Mouse (Mus musculus) forebrain, postnatal 0 days (tissue): Measurements from ENCODE around the gene Rnf11. TPM values are rescaled to one million over a fixed set of nuclear protein-coding genes. Genes with fewer than 3 reads are reported as not detected.

Experiments
- ATAC-seq: fragments of 200-750 bp; cut with Nextera tagmentation; 2 replicates; pipeline ENCODE4 v1.8.0; 2017; ENCODE audit warnings: mild to moderate bottlenecking, moderate library complexity
- DNase-seq: peaks from one replicate; pipeline ENCODE4 v3.0.0-alpha.2; 2015
- H3K27ac ChIP-seq: fragments of 300-500 bp; sonication (generic); 2 replicates; pipeline ENCODE4 v1.5.1; 2014; ENCODE audit warnings: low read depth, mild to moderate bottlenecking, antibody characterized with exemption, low read length, moderate library complexity, mixed read lengths
- H3K27me3 ChIP-seq: fragments of 300-500 bp; sonication (generic); 2 replicates; pipeline ENCODE4 v1.6.1; 2014; ENCODE audit warnings: mild to moderate bottlenecking, low read length, mixed read lengths; ENCODE audit not compliant: insufficient read depth
- H3K36me3 ChIP-seq: fragments of 300-500 bp; sonication (generic); 2 replicates; pipeline ENCODE4 v1.6.1; 2014; ENCODE audit warnings: mild to moderate bottlenecking, moderate library complexity; ENCODE audit not compliant: insufficient read depth
- H3K4me1 ChIP-seq: fragments of 300-500 bp; sonication (generic); 2 replicates; pipeline ENCODE4 v1.6.1; 2014; ENCODE audit warnings: antibody characterized with exemption; ENCODE audit not compliant: insufficient read depth
- H3K4me2 ChIP-seq: fragments of 300-500 bp; sonication (generic); 2 replicates; pipeline ENCODE4 v1.6.1; 2014; ENCODE audit warnings: low read depth, mild to moderate bottlenecking, moderate library complexity
- H3K4me3 ChIP-seq: fragments of 300-500 bp; sonication (generic); 2 replicates; pipeline ENCODE4 v1.5.1; 2014; ENCODE audit warnings: low read depth, low read length, mixed read lengths
- H3K9ac ChIP-seq: fragments of 300-500 bp; sonication (generic); 2 replicates; pipeline ENCODE4 v1.6.1; 2014; ENCODE audit warnings: mild to moderate bottlenecking
- H3K9me3 ChIP-seq: fragments of 300-500 bp; sonication (generic); 2 replicates; pipeline ENCODE4 v1.6.1; 2016; ENCODE audit warnings: low read length
- CTCF ChIP-seq: sonication (generic); IDR thresholded peaks from 2 replicates; pipeline ENCODE4 v1.5.1; 2016; ENCODE audit warnings: antibody characterized with exemption, control low read depth, low read depth
- WGBS: fragments of 180-500 bp; shearing (Covaris S2); extraction: QIAGEN DNeasy Blood & Tissue Kit; methylation state at CpG from one replicate; pipeline ENCODE4 v1.1.7; 2014; 5-methylcytosine and 5-hydroxymethylcytosine counted together
- polyA plus RNA-seq: library from polyadenylated mRNA; unstranded; fragments of >200 nt; fragmentation: Nextera tagmentation; extraction: Ambion mirVana; gene quantifications from 2 replicates; pipeline ENCODE4 v1.2.1, GENCODE M21; 2015
- total RNA-seq: library from RNA; depleted of rRNA; stranded (reverse); fragments of >200 nt; gene quantifications from 2 replicates; pipeline ENCODE4 v1.2.3, GENCODE M21; 2014

Rnf11 gene
- total and polyA plus RNA-seq, 2 experiments from 2014 or later: 84.0 to 161 TPM

DNA sequence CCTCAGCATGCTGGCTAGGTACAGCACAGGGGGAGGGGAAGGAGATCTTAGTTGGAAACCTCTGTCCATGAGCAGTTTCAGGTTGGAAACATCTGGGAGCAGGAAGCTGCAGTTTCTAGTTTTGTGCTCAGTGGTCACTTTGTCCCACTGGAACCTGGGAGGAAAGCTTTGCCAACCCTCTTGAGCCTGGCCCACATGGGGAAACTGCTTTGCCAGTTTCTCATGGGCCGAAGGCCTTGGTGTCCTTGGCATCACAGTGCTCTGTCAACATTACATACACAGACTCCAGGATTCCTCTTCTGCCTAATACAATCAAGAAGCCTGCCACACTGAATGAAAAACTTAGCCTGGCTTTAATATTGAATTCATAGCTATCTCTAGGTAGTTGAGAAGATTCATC is 1.8 kb downstream of the Rnf11 start:
- DNase-seq (no peak), ATAC-seq (no peak)
- Histone ChIP-seq H3K4me2 (no peak overlapping the region), H3K9ac (no peak overlapping the region), H3K9me3 (no peaks in the 10 kb centered on the region), H3K4me1 (no peaks in the 10 kb centered on the region), H3K36me3 (no peaks in the 10 kb centered on the region), H3K27ac (no peak overlapping the region), H3K27me3 (no peaks in the 10 kb centered on the region), H3K4me3 (no peak overlapping the region)
- 95% methylated on average over 1 of the region's 1 CpGs for WGBS
- no peak for TF ChIP-seq CTCF

DNA sequence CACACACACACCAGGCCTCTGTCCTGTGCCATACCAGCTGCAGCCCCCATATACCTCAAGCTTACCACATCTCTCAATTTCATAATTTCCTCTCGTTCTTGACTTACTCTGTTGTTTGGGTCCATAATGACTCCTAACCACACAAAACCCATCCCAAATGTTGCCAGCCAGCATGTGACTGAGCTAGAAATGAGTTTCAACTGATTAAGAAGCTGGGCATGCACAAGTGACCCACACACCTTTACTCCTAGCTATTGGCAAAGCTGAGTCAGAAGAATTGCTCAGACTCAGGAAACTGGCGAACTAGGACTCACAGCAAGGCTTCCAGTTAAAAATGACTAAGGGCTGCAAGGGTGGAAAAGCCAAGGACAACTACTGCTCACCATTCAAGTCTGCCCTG is 3.1 kb downstream of the Rnf11 start:
- TF ChIP-seq CTCF: no peak
- Histone ChIP-seq H3K9ac (no peak overlapping the region), H3K4me2 (no peak overlapping the region), H3K27ac (no peak overlapping the region), H3K27me3 (no peaks in the 10 kb centered on the region), H3K4me3 (no peak overlapping the region), H3K9me3 (no peaks in the 10 kb centered on the region), H3K4me1 (no peaks in the 10 kb centered on the region), H3K36me3 (no peaks in the 10 kb centered on the region)
- ATAC-seq (no peak), DNase-seq (no peak)
- 86% methylated on average over 2 of the region's 2 CpGs for WGBS

DNA sequence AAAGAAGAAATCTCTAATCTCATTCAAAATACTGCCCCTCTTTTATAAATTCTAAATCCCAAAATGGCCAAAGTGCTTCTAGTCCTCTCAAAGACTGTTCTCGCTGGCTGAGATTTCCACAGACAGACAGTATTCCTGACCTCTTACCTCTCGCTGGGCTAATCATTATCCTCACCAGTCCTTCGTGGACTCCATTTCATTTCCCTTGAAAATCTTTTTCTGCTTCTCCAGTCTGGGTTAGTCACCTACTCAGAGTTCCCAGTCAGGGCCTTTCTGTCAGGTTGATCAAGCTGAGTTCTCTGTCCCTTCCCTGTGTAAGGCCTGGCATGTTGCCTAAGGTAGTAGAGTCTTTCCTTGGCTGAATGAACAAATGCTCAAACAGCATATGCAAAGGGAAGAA is 7.1 kb downstream of the Rnf11 start:
- Histone ChIP-seq H3K4me3 (no peak overlapping the region), H3K9me3 (no peaks in the 10 kb centered on the region), H3K4me2 (no peak overlapping the region), H3K27ac (no peak overlapping the region), H3K27me3 (no peaks in the 10 kb centered on the region), H3K36me3 (no peaks in the 10 kb centered on the region), H3K9ac (no peak overlapping the region), H3K4me1 (0 out of 2 replicates have a peak, but pooled peaks cover 6% of the 10 kb centered on the region)
- ATAC-seq (no peak), DNase-seq (no peak)
- WGBS: 88% methylated on average over 3 of the region's 3 CpGs
- no peak for TF ChIP-seq CTCF

DNA sequence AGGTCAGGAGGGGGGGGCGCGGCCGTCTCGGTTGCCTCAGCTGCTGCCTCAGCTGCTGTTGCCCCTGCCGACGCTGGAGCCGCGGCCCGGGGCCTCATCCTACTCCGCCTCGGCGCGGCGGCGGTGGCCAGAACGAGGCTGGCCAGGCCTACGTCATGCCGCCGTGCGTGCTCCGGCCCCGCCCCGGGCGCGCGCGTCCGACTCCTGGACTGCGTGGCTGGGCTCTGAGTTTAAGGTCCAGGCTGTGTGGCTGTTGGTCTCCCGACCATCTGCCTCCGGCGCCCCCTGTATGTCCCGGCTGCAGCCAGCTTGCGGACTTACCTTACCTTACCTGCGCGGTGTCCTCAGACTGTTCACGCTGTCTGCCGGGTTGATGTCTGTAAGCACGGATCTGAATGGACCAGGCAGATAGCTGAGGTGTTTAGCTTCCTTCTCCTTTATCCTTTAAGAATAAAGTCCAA is 7.9 kb downstream of the Rnf11 start:
- Histone ChIP-seq H3K4me3 (peak overlapping the region; percentile 74), H3K27ac (peak overlapping the region; percentile 85), H3K9me3 (no peaks in the 10 kb centered on the region), H3K27me3 (no peaks in the 10 kb centered on the region), H3K4me1 (peaks cover 8% of the 10 kb centered on the region; the same call in 1 of the 2 replicates), H3K4me2 (peak overlapping the region; percentile 58), H3K9ac (peak overlapping the region; percentile 87), H3K36me3 (no peaks in the 10 kb centered on the region)
- ATAC-seq (peak; percentile 98), DNase-seq (peak; percentile 91)
- WGBS: under 1% methylated on average over 38 of the region's 39 CpGs
- peak; percentile 48 for TF ChIP-seq CTCF

DNA sequence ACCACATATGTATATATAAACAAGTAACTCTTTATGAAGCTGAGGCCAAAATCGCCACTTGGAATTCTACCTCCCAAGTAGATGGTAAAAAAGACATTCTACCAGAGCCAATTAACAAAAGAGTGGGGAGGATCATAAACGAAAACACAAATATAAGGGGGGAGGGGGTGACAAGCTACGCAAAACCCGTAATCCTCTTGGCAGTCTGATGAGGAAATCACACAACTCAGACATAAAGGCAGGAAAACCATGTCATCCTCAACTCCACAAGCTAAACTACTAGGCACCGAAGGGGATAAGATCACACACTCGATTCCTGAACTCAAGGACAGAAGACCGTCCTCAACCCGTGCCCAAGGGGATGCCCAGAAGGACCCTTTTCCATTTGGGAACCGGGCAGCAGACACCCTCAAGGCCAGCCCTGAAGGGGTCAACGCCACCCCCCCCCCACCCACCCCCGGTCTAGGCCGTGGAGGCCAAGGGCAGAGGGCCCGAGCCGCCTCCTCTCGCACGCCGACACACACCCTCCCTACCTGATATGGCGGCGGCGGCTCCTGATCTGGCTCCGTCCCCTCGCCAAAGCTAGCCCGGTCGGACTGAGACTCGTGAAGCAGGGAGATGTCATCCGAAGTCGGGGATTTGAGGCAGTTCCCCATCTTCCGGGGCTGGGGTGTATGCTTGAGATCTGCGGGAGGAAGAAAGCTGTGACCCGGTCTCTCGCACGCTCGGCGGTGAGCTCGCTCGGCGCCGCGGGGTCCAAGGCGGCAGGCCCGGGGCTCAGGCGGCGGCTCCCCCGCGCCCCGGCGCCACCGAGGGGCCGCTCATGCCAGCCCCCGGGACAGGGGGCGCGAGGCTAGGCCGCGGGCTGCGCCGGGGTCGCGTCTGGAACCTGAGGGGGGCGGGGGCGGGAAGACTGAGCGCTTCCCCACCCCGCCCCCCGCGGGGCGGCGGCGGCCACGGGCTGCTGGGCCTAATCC is 8.7 kb downstream of the Rnf11 start:
- DNase-seq: peak; percentile 63
- peak overlapping the region; percentile 85 for H3K27ac ChIP-seq
- no peak for TF ChIP-seq CTCF
- H3K4me2 ChIP-seq: peak overlapping the region; percentile 58
- 1% methylated on average over 60 of the region's 68 CpGs for WGBS
- peak overlapping the region; percentile 87 for H3K9ac ChIP-seq
- peaks cover 10% of the 10 kb centered on the region; the same call in 1 of the 2 replicates for H3K4me1 ChIP-seq
- H3K36me3 ChIP-seq: no peaks in the 10 kb centered on the region
- no peaks in the 10 kb centered on the region for H3K9me3 ChIP-seq
- ATAC-seq: peak; percentile 69
- peak overlapping the region; percentile 74 for H3K4me3 ChIP-seq
- H3K27me3 ChIP-seq: no peaks in the 10 kb centered on the region

DNA sequence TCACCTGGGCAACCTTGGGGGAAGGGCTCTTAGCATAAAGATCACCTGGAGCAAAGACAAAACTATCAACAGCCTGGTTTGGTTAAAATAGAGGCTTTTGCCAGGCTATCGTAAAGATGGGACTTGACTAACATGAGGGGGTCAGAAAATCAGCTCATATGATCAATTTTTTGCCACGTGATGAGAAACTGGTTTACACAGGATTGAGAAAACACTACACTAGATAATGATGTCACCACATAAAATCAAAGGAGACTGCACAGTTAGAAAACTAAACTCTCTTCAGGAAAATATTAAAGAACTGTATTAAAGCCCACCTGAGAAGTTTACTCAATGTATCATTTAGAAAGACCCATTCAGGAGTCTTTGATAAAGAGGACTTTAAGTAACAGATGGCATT is 9.4 kb downstream of the Rnf11 start:
- 50% methylated on average over 2 of the region's 2 CpGs for WGBS
- peaks cover 10% of the 10 kb centered on the region; the same call in 1 of the 2 replicates for H3K4me1 ChIP-seq
- H3K9ac ChIP-seq: no peak overlapping the region
- H3K36me3 ChIP-seq: no peaks in the 10 kb centered on the region
- H3K27me3 ChIP-seq: no peaks in the 10 kb centered on the region
- no peak for TF ChIP-seq CTCF
- H3K27ac ChIP-seq: no peak overlapping the region
- H3K4me3 ChIP-seq: peak overlapping the region; percentile 74
- H3K4me2 ChIP-seq: peak overlapping the region; percentile 58
- DNase-seq (no peak), ATAC-seq (no peak)
- H3K9me3 ChIP-seq: no peaks in the 10 kb centered on the region

DNA sequence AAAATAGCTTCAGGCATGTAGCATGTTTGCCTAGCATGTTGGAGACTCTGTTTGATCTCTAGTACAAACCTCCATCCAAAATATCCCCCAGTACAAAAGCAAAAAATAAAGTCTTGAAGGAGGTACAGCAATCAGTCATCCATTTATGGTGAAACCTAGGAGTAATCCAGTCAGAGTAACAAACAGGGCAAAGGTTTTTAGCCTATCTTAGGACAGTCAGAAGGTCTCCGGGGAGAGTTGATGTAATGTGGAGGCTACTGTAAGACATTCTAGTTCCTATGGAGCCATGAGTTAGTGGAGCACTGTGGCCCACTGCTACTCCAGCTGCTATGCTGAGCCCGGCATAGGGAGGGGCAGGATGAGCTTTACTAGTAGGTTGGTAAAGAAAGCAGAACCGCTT is 12.0 kb downstream of the Rnf11 start:
- H3K4me1 ChIP-seq: peaks cover 10% of the 10 kb centered on the region; the same call in 1 of the 2 replicates
- no peaks in the 10 kb centered on the region for H3K9me3 ChIP-seq
- no peak overlapping the region for H3K4me3 ChIP-seq
- WGBS: 99% methylated on average over 3 of the region's 3 CpGs
- DNase-seq: no peak
- no peak for TF ChIP-seq CTCF
- ATAC-seq: no peak
- no peaks in the 10 kb centered on the region for H3K36me3 ChIP-seq
- H3K4me2 ChIP-seq: no peak overlapping the region
- H3K27ac ChIP-seq: no peak overlapping the region
- no peak overlapping the region for H3K9ac ChIP-seq
- no peaks in the 10 kb centered on the region for H3K27me3 ChIP-seq
